Mouse (Mus musculus): ENCODE measurements around the gene Trnp1.

DNA sequence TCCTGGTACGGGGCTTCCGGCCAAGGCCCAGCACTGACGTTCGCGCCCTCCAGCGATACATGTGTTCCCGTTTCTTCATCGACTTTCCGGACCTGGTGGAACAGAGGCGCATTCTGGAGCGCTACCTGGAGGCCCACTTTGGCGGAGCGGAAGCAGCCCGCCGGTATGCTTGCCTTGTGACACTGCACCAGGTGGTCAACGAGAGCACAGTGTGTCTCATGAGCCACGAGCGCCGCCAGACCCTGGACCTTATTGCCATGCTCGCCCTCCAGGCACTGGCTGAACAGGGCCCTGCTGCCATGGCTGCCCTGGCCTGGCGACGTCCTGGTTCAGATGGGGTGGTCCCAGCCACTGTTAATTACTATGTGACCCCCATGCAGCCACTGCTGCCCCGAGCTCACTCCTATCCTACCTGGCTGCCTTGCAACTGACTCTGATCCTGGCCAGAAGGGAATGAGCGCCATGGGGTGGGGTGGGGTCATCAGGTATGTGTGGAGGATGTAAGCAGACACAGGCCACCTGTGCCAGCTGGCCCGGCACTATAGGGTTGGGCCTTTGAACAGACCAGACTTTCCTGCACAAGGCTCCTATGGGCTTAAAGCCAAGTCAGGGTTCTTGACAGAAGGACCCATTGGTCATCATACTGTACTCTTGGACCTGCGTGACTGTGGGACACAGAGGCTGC lies 11.5 kb downstream of the Trnp1 start:
- TF ChIP-seq CTCF (conservative IDR thresholded peaks at IDR 0.05; ENCODE audit: low read length) (no peak), NANOG (IDR thresholded peaks at IDR 0.05; ENCODE audit: borderline replicate concordance, low read length) (no peak)
